In the genomic region with DNA sequence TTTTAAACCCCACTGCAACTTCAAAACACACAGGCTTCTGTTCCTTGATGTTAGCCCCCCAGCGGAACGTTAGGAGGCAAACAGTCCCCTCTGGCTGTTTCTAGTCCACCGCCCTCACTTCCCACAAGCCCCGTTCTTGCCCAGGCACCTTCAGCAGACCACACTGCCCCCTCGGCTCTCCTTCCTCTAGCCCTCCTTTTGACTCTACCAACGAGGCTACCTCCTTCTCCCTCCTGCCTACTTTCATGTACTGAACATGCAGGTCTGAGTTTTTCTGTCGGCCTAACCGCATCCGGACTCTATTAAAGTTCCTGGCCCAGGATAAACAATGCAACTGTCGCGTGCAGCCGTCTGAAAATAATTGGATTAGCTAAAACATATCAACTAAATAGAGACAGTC, we compare ENCODE assay signal across 10 mouse cellular contexts. TPM values are rescaled to one million over a fixed set of nuclear protein-coding genes. Genes with fewer than 3 reads are reported as not detected.
A peak's percentile ranks its signal among the peaks of the same experiment; 100 is the strongest.
DNase-seq lines count a peak whose midpoint lies in the region; ATAC-seq and TF ChIP-seq lines count a peak whose summit lies in the region.
"Had no signal": no experiment of that assay in that cellular context is flagged by ENCODE, and none has a peak within 500 bp of the region (broad histone marks: within the 10 kb centered on the region; RNA-seq: fewer than 3 reads in every experiment).

No protein-coding gene starts in this region.

- peaks cover 71% of the 10 kb centered on the region for H3K27me3 ChIP-seq in midbrain, embryonic 11.5 days (ENCODE audit: control insufficient read depth, insufficient read depth, low read length)

- no peak for TF ChIP-seq CTCF in embryonic fibroblast, embryonic 13.5 days (IDR thresholded peaks at IDR 0.05; ENCODE audit: borderline replicate concordance, insufficient read depth, low read length)

- intact Hi-C loops in heart, postnatal 25 days (cut with DNase I) = loop anchor here (10.0 kb wide), 2 partner anchors 248 to 338 kb away; no protein-coding TSS in a partner anchor

- peak; percentile 16; the same call in 1 of the 2 replicates for ATAC-seq in midbrain, embryonic 11.5 days (ENCODE audit: low FRiP score)

- H3K9me3 ChIP-seq in midbrain, embryonic 11.5 days (ENCODE audit: control insufficient read depth, low read length) = no peaks in the 10 kb centered on the region

- H3K4me3 ChIP-seq in embryonic fibroblast, embryonic 13.5 days (ENCODE audit: insufficient read depth, low read length) = peak overlapping the region; percentile 20
- peak overlapping the region; percentile 5; the same call in 1 of the 2 replicates for H3K4me3 ChIP-seq in midbrain, embryonic 11.5 days (ENCODE audit: low read depth, low read length)

- 0 out of 2 replicates have a peak, but pooled peaks cover 7% of the 10 kb centered on the region for H3K4me1 ChIP-seq in embryonic fibroblast, embryonic 13.5 days (ENCODE audit: control insufficient read depth, insufficient read depth, low read length)
- peaks cover 13% of the 10 kb centered on the region; the same call in 1 of the 2 replicates for H3K4me1 ChIP-seq in midbrain, embryonic 11.5 days (ENCODE audit: control insufficient read depth, insufficient read depth, low read length)

- H3K27ac ChIP-seq in embryonic fibroblast, embryonic 13.5 days (ENCODE audit: insufficient read depth, low read length) = no peak overlapping the region
- H3K27ac ChIP-seq in midbrain, embryonic 11.5 days (ENCODE audit: low read depth, low read length) = no peak overlapping the region

- H3K9ac ChIP-seq in midbrain, embryonic 11.5 days (ENCODE audit: low read length) = no peak overlapping the region; the same call in 1 of the 2 replicates

- DNase-seq in heart, adult 11 months = peak; percentile 64
- DNase-seq in heart, postnatal 25 days (ENCODE audit: low spot score) = no peak
- DNase-seq in CD4-positive helper T cell, adult 2 months (ENCODE audit: low read depth, low spot score) = peak; percentile 58
- peak; percentile 90 for DNase-seq in midbrain, embryonic 11.5 days (ENCODE audit: low spot score, missing footprints)
- DNase-seq in right cerebral cortex, adult 18-20 months = no peak
- no peak for DNase-seq in spleen, postnatal 4 days (ENCODE audit: low spot score in 2 of 2)
- no peak for DNase-seq in urinary bladder, adult 2 months (ENCODE audit: low spot score)
- DNase-seq: kidney, adult 9 months had no signal

- WGBS in midbrain, embryonic 11.5 days = under 1% methylated on average over 12 of the region's 12 CpGs

- peak overlapping the region; percentile 16 for H3K4me2 ChIP-seq in midbrain, embryonic 11.5 days

- H3K36me3 ChIP-seq in midbrain, embryonic 11.5 days (ENCODE audit: control insufficient read depth, insufficient read depth, low read length) = no peaks in the 10 kb centered on the region

- no peak for TF ChIP-seq POLR2A in embryonic fibroblast, embryonic 13.5 days (IDR thresholded peaks at IDR 0.05; ENCODE audit: low read depth, low read length)

RNA-seq across cellular contexts. Expression of a gene that starts 8.4 kb away (rescaled TPM):
- total RNA-seq in heart, postnatal 25 days (2021) = not detected
- not detected in 2 replicates for polyA plus RNA-seq in embryonic fibroblast, embryonic 13.5 days (2011; ENCODE audit: insufficient read length, low read depth, missing spikeins)
- polyA plus RNA-seq in midbrain, embryonic 11.5 days (2014; fragmentation: Nextera tagmentation; extraction: Ambion mirVana) = 0.20 and 1.2 TPM in 2 replicates
- polyA plus RNA-seq in urinary bladder, adult 2 months (2012; rRNA removed) = 12.3 and 23.2 TPM in 2 replicates
- polyA plus RNA-seq: C2C12 had no signal

RNA-seq across cellular contexts. Expression of a gene that starts 16.7 kb away (rescaled TPM):
- total RNA-seq in heart, postnatal 25 days (2021) = not detected
- not detected in 2 replicates for polyA plus RNA-seq in embryonic fibroblast, embryonic 13.5 days (2011; ENCODE audit: insufficient read length, low read depth, missing spikeins)
- 1.4 and 1.6 TPM in 2 replicates for polyA plus RNA-seq in midbrain, embryonic 11.5 days (2014; fragmentation: Nextera tagmentation; extraction: Ambion mirVana)
- polyA plus RNA-seq in urinary bladder, adult 2 months (2012; rRNA removed) = 15.6 and 15.8 TPM in 2 replicates
- polyA plus RNA-seq: C2C12 had no signal

RNA-seq across cellular contexts. Expression of a gene that starts 17.2 kb away (rescaled TPM):
- 1 to 10 TPM; 1.1 to 1.7 TPM for total RNA-seq in heart, postnatal 25 days (2021)
- polyA plus RNA-seq in embryonic fibroblast, embryonic 13.5 days (2011; ENCODE audit: insufficient read length, low read depth, missing spikeins) = 3.1 and 4.5 TPM in 2 replicates
- polyA plus RNA-seq in midbrain, embryonic 11.5 days (2014; fragmentation: Nextera tagmentation; extraction: Ambion mirVana) = 34.1 and 34.8 TPM in 2 replicates
- 60.3 and 78.8 TPM in 2 replicates for polyA plus RNA-seq in urinary bladder, adult 2 months (2012; rRNA removed)

Comparison
In these comparisons a context has a peak if more than half of its experiments do, and no peak if none do; other contexts are left out.
1. DNase-seq: peak in heart, adult 11 months (single experiment), CD4-positive helper T cell, adult 2 months (single experiment) and midbrain, embryonic 11.5 days (single experiment); none in heart, postnatal 25 days (single experiment), right cerebral cortex, adult 18-20 months (single experiment), spleen, postnatal 4 days (0 of 2) and urinary bladder, adult 2 months (single experiment).